Mouse (Mus musculus): Measurements from ENCODE around the gene Dapk3. TPM values are rescaled to one million over a fixed set of nuclear protein-coding genes. Genes with fewer than 3 reads are reported as not detected.
A peak's percentile ranks its signal among the peaks of the same experiment; 100 is the strongest.

Dapk3 gene
- polyA plus RNA-seq, 1 experiment = 64.8 TPM

DNA sequence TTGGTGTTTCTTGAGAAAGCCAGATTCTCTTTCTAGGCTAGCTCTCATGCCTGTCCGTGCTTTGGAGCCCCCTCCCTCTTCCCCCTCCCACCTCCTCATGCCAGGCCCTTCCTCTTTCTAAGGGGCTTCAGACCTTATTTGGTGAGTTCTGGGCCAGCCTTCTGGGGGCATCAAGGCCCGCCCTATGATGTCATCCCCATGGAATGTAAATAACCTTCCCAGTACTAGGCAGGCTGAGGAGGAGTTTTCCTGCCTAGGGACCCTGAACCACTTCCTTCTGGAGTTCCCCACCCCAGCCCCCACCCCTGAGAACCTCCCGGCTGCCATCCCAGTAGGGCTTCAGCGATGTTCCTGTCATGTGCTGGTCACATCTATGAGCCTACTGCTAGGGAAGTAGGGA, 2.0 kb downstream of the Dapk3 start:
- H3K4me1 ChIP-seq (ENCODE audit: control insufficient read depth, insufficient read depth, low read length) = peaks cover 2% of the 10 kb centered on the region
- no peak overlapping the region for H3K9ac ChIP-seq (ENCODE audit: low read depth, poor library complexity, severe bottlenecking)
- H3K27ac ChIP-seq (ENCODE audit: insufficient read depth, low read length) = no peak overlapping the region
- H3K4me3 ChIP-seq (ENCODE audit: low read depth, low read length) = no peak overlapping the region
- H3K27me3 ChIP-seq (ENCODE audit: control insufficient read depth, insufficient read depth, low read length, poor library complexity, severe bottlenecking) = no peaks in the 10 kb centered on the region
- TF ChIP-seq CTCF (IDR thresholded peaks at IDR 0.05; ENCODE audit: low read depth, low read length) (no peak), EP300 (IDR thresholded peaks at IDR 0.05; ENCODE audit: insufficient read depth, low read depth, low read length) (no peak), POLR2A (IDR thresholded peaks at IDR 0.05; ENCODE audit: insufficient read depth, low read length) (no peak)
- peaks cover 24% of the 10 kb centered on the region for H3K36me3 ChIP-seq (ENCODE audit: control insufficient read depth, insufficient read depth, low read length, poor library complexity, severe bottlenecking)
- no peaks in the 10 kb centered on the region for H3K9me3 ChIP-seq (replicated peaks; ENCODE audit: control insufficient read depth, insufficient read depth, low read length, poor library complexity, severe bottlenecking)

- Histone ChIP-seq H3K4me3 (ENCODE audit: low read depth, low read length) (no peak overlapping the region), H3K9me3 (replicated peaks; ENCODE audit: control insufficient read depth, insufficient read depth, low read length, poor library complexity, severe bottlenecking) (no peaks in the 10 kb centered on the region), H3K36me3 (ENCODE audit: control insufficient read depth, insufficient read depth, low read length, poor library complexity, severe bottlenecking) (peaks cover under 1% of the 10 kb centered on the region), H3K27me3 (ENCODE audit: control insufficient read depth, insufficient read depth, low read length, poor library complexity, severe bottlenecking) (no peaks in the 10 kb centered on the region), H3K9ac (ENCODE audit: low read depth, poor library complexity, severe bottlenecking) (no peak overlapping the region), H3K4me1 (ENCODE audit: control insufficient read depth, insufficient read depth, low read length) (peaks cover 2% of the 10 kb centered on the region), H3K27ac (ENCODE audit: insufficient read depth, low read length) (no peak overlapping the region)
- no peak for TF ChIP-seq POLR2A (IDR thresholded peaks at IDR 0.05; ENCODE audit: insufficient read depth, low read length)
- no peak for TF ChIP-seq CTCF (IDR thresholded peaks at IDR 0.05; ENCODE audit: low read depth, low read length)
- no peak for TF ChIP-seq EP300 (IDR thresholded peaks at IDR 0.05; ENCODE audit: insufficient read depth, low read depth, low read length)
Measured at GRCm38 (mm10) chr10:81187161-81187560, 4.4 kb downstream of the Dapk3 start.

- Histone ChIP-seq H3K9ac (ENCODE audit: low read depth, poor library complexity, severe bottlenecking) (no peak overlapping the region), H3K4me1 (ENCODE audit: control insufficient read depth, insufficient read depth, low read length) (no peaks in the 10 kb centered on the region), H3K4me3 (ENCODE audit: low read depth, low read length) (peak overlapping the region; percentile 15), H3K27ac (ENCODE audit: insufficient read depth, low read length) (no peak overlapping the region), H3K9me3 (replicated peaks; ENCODE audit: control insufficient read depth, insufficient read depth, low read length, poor library complexity, severe bottlenecking) (no peaks in the 10 kb centered on the region), H3K36me3 (ENCODE audit: control insufficient read depth, insufficient read depth, low read length, poor library complexity, severe bottlenecking) (no peaks in the 10 kb centered on the region), H3K27me3 (ENCODE audit: control insufficient read depth, insufficient read depth, low read length, poor library complexity, severe bottlenecking) (no peaks in the 10 kb centered on the region)
- no peak for TF ChIP-seq EP300 (IDR thresholded peaks at IDR 0.05; ENCODE audit: insufficient read depth, low read depth, low read length)
- TF ChIP-seq CTCF (IDR thresholded peaks at IDR 0.05; ENCODE audit: low read depth, low read length) = no peak
- no peak for TF ChIP-seq POLR2A (IDR thresholded peaks at IDR 0.05; ENCODE audit: insufficient read depth, low read length)
Measured at GRCm38 (mm10) chr10:81189821-81190220, 7.0 kb downstream of the Dapk3 start.

DNA sequence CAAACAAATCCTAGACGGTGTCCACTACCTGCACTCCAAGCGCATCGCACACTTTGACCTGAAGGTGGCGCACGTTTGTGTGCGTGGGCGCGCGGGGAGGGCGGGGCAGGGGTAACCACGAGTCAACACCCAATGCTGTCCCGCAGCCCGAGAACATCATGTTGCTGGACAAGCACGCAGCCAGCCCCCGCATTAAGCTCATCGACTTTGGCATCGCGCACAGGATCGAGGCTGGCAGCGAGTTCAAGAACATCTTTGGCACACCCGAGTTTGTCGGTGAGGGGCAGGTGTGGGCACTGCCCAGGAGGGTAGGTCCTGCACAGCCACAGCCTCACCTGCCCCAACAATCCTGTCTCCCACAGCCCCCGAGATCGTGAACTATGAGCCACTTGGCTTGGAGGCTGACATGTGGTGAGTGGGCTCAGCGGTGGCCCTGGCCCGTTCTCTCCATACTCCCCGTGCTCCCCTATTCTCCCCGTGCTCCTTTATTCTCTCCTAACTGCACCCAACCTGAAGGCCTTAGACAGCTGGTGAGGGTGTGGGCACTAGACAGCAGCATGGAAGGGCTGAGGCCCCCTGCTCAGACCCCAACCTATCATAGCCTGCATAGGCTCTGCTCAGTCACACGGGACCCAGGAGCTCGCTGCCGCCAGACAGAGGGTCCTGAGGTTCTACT, 7.6 kb downstream of the Dapk3 start:
- Histone ChIP-seq H3K27ac (ENCODE audit: insufficient read depth, low read length) (no peak overlapping the region), H3K4me1 (ENCODE audit: control insufficient read depth, insufficient read depth, low read length) (no peaks in the 10 kb centered on the region), H3K9ac (ENCODE audit: low read depth, poor library complexity, severe bottlenecking) (no peak overlapping the region), H3K4me3 (ENCODE audit: low read depth, low read length) (peak overlapping the region; percentile 15; the same call in 1 of the 2 replicates), H3K9me3 (replicated peaks; ENCODE audit: control insufficient read depth, insufficient read depth, low read length, poor library complexity, severe bottlenecking) (no peaks in the 10 kb centered on the region), H3K36me3 (ENCODE audit: control insufficient read depth, insufficient read depth, low read length, poor library complexity, severe bottlenecking) (no peaks in the 10 kb centered on the region), H3K27me3 (ENCODE audit: control insufficient read depth, insufficient read depth, low read length, poor library complexity, severe bottlenecking) (no peaks in the 10 kb centered on the region)
- TF ChIP-seq EP300 (IDR thresholded peaks at IDR 0.05; ENCODE audit: insufficient read depth, low read depth, low read length) = no peak
- peak; percentile 91 for TF ChIP-seq CTCF (IDR thresholded peaks at IDR 0.05; ENCODE audit: low read depth, low read length)

GRCm38 (mm10) chr10:81190912-81191321, 8.1 kb downstream of the Dapk3 start:
- no peak overlapping the region for H3K9ac ChIP-seq (ENCODE audit: low read depth, poor library complexity, severe bottlenecking)
- no peaks in the 10 kb centered on the region for H3K27me3 ChIP-seq (ENCODE audit: control insufficient read depth, insufficient read depth, low read length, poor library complexity, severe bottlenecking)
- H3K4me3 ChIP-seq (ENCODE audit: low read depth, low read length) = no peak overlapping the region
- H3K27ac ChIP-seq (ENCODE audit: insufficient read depth, low read length) = no peak overlapping the region
- no peak for TF ChIP-seq POLR2A (IDR thresholded peaks at IDR 0.05; ENCODE audit: insufficient read depth, low read length)
- peak; percentile 57 for TF ChIP-seq CTCF (IDR thresholded peaks at IDR 0.05; ENCODE audit: low read depth, low read length)
- TF ChIP-seq EP300 (IDR thresholded peaks at IDR 0.05; ENCODE audit: insufficient read depth, low read depth, low read length) = no peak
- no peaks in the 10 kb centered on the region for H3K9me3 ChIP-seq (replicated peaks; ENCODE audit: control insufficient read depth, insufficient read depth, low read length, poor library complexity, severe bottlenecking)
- H3K36me3 ChIP-seq (ENCODE audit: control insufficient read depth, insufficient read depth, low read length, poor library complexity, severe bottlenecking) = no peaks in the 10 kb centered on the region
- no peaks in the 10 kb centered on the region for H3K4me1 ChIP-seq (ENCODE audit: control insufficient read depth, insufficient read depth, low read length)

GRCm38 (mm10) chr10:81191342-81191982, 8.7 kb downstream of the Dapk3 start:
- Histone ChIP-seq H3K4me1 (ENCODE audit: control insufficient read depth, insufficient read depth, low read length) (no peaks in the 10 kb centered on the region), H3K4me3 (ENCODE audit: low read depth, low read length) (peak overlapping the region; percentile 14), H3K9me3 (replicated peaks; ENCODE audit: control insufficient read depth, insufficient read depth, low read length, poor library complexity, severe bottlenecking) (no peaks in the 10 kb centered on the region), H3K9ac (ENCODE audit: low read depth, poor library complexity, severe bottlenecking) (peak overlapping the region; percentile 57), H3K27me3 (ENCODE audit: control insufficient read depth, insufficient read depth, low read length, poor library complexity, severe bottlenecking) (no peaks in the 10 kb centered on the region), H3K36me3 (ENCODE audit: control insufficient read depth, insufficient read depth, low read length, poor library complexity, severe bottlenecking) (no peaks in the 10 kb centered on the region), H3K27ac (ENCODE audit: insufficient read depth, low read length) (peak overlapping the region; percentile 20; the same call in 1 of the 2 replicates)
- no peak for TF ChIP-seq POLR2A (IDR thresholded peaks at IDR 0.05; ENCODE audit: insufficient read depth, low read length)
- TF ChIP-seq EP300 (IDR thresholded peaks at IDR 0.05; ENCODE audit: insufficient read depth, low read depth, low read length) = no peak
- TF ChIP-seq CTCF (IDR thresholded peaks at IDR 0.05; ENCODE audit: low read depth, low read length) = no peak

All from ES-Bruce4 (cell line).